Mouse (Mus musculus) layer of hippocampus, postnatal 36 days (tissue): Measurements from ENCODE around the gene Gm6676. TPM values are rescaled to one million over a fixed set of nuclear protein-coding genes. Genes with fewer than 3 reads are reported as not detected.
"Not testable (repeated sequence)": the region's sequence is repeated elsewhere in the genome, so short reads cannot be mapped to it uniquely, and the experiment has no call there.

Experiments
- DNase-seq, 2 experiments: peaks; one replicate each; pipeline ENCODE4 v3.0.0; 2022
- total RNA-seq, 2 experiments: library from RNA; stranded (reverse); gene quantifications; 2 replicates each; pipeline ENCODE4 v1.2.3; 2021

Gm6676 gene
- total RNA-seq, result not detected

- DNase-seq, result not testable (repeated sequence)
These were observed at the start of gene Gm6676 for GRCm38 (mm10) chr14:7125312-7125711. Gene Gm6676, minus strand, starts transcription at chr14:7125412.

GRCm38 (mm10) chr14:7174483-7174971, 49.3 kb upstream of the Gm6676 start, which contains the start of gene Gm3512:
Gene Gm3512, minus strand, starts transcription at chr14:7174533.
- DNase-seq, result not testable (repeated sequence)

GRCm38 (mm10) chr14:7105124-7105802, 19.9 kb downstream of the Gm6676 start:
- peak; percentile 2 to 5 for DNase-seq

- not testable (repeated sequence) for DNase-seq
These were observed 24.7 kb downstream of the Gm6676 start, which contains the start of gene Gm3696 for GRCm38 (mm10) chr14:7100521-7100920. Gene Gm3696, minus strand, starts transcription at chr14:7100621.

Other genes with a start within 250 kb of the Gm6676 start
- under 1 TPM; 0.76 to 0.97 TPM for gene Gm3667, start 235.4 kb downstream of the Gm6676 start, total RNA-seq
- gene Gm6356, start 151.6 kb downstream of the Gm6676 start, total RNA-seq, result not detected
- under 1 TPM; 0.22 to 0.66 TPM for gene Gm10406, start 98.0 kb downstream of the Gm6676 start, total RNA-seq
- not detected for gene Gm3685, start 80.4 kb downstream of the Gm6676 start, total RNA-seq
- 1 to 10 TPM; 2.2 to 5.1 TPM for gene Gm3696, start 24.8 kb downstream of the Gm6676 start, total RNA-seq
- gene Gm3512, start 49.1 kb upstream of the Gm6676 start, total RNA-seq, result 1 to 10 TPM; 1.3 to 1.7 TPM
- gene Gm16434, start 69.1 kb upstream of the Gm6676 start, total RNA-seq, result not detected
- gene Gm3727, start 139.3 kb upstream of the Gm6676 start, total RNA-seq, result not detected
- 1 to 10 TPM in 1 of 2 experiments, under 1 TPM in 1; 0.30 to 1.2 TPM for gene Gm3739, start 189.6 kb upstream of the Gm6676 start, total RNA-seq
- gene Gm5797, start 207.0 kb upstream of the Gm6676 start, total RNA-seq, result not detected
- gene Gm8374, start 239.7 kb upstream of the Gm6676 start, total RNA-seq, result not detected